Mouse (Mus musculus) embryo, embryonic 11.5 days (tissue): ENCODE data around the gene Pitpnm2.

ENCODE experiments used
- DNase-seq: peaks from one replicate; pipeline ENCODE4 v3.0.0-alpha.2; 2012; ENCODE audit warnings: low read depth, low spot score

Gene Pitpnm2

DNA sequence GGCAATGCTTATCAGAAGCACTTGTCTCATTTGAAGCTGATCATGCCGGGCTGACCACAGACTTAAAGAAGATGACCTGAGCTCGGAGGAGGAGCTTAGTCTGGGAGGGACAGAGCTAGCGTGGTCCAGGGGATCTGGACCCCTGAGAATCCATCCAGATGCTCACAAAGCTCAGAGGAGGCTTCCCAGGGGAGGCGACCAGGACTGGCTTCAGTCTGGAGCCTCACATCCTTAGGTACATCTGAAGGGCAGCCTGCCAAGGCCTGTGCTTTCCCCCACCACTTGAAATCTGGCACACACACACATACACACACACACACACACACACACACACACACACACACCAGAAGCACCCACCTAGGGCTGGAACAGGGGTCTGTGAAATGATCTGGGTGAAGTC lies 47.5 kb downstream of the Pitpnm2 start:
- no peak for DNase-seq

DNA sequence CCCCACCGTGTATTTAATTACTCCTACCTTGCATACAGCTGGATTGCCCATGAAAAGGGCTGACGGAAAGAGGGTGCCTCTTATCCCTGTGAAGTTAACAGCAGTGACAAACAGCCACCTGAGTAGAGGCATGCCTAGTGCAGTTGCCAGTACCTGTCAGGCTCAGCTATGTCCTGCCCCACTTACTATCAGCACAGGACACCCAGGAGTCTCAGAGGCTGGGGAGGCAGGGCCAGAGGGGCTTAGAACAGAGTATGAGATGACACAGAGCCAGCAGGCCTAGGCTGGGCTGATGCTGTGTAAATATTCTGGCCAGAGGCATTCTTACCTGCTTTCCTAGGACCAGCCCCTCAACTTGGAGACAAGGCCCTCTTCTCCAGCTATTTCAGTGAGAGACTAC lies 48.0 kb downstream of the Pitpnm2 start:
- no peak for DNase-seq

GRCm38 (mm10) chr5:124200844-124201243 lies 48.7 kb downstream of the Pitpnm2 start:
- DNase-seq = no peak

GRCm38 (mm10) chr5:124199168-124199567 lies 50.4 kb downstream of the Pitpnm2 start:
- no peak for DNase-seq

DNA sequence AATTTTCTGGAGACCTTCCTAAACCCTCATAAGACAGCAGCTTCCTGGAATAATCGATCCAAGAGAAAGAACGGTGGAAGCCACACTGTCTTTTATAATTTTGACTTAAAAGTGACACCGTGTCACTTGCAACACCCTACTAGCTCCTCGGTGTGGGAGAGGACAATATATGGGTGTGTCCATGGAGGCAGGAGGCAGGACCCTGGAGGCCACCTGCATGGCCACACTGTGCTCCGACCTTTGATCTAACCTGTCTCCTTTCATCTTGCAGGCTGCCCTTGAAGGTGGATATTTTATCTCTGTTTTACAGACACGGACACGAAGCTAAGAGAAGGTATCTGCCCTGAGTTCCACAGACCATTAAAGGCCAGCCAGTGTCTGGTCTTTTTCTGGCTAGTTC lies 51.1 kb downstream of the Pitpnm2 start:
- no peak for DNase-seq

GRCm38 (mm10) chr5:124196082-124196481 lies 53.5 kb downstream of the Pitpnm2 start:
- DNase-seq = no peak

DNA sequence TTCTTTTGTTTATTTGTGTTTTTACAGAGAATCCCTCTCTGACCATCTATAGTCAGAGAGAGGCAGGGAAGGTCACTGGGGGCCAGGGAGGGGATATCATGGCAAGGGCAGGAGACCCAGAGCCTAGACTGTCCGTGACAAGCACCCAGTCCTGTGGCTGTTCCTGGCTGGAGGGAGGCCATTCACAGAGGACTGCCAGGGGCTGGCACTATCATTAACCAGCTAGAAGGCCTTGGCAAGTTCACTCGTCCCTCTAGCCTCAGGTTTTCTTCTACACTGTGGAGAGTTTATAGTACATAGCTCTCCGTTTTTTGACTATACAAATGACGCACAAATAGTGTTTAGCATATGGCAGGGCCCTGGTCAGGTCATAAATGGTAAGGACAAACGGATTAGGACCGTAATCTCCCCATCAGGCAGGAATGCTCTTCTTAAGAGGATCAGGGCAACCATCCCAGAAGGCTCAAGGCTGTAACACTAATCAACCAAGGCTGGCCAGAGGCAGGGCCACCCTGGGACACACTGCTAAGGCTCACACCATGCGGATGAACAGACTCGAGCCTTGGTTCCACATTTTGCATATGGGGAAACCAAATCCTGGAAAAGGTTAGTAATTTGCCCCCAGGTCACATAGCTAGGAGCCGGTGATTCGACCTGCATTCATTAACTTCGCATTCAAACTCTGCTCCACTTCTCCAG lies 55.0 kb downstream of the Pitpnm2 start:
- no peak for DNase-seq

GRCm38 (mm10) chr5:124193286-124194112 lies 56.1 kb downstream of the Pitpnm2 start:
- no peak for DNase-seq

GRCm38 (mm10) chr5:124192726-124193285 lies 56.8 kb downstream of the Pitpnm2 start:
- no peak for DNase-seq

DNA sequence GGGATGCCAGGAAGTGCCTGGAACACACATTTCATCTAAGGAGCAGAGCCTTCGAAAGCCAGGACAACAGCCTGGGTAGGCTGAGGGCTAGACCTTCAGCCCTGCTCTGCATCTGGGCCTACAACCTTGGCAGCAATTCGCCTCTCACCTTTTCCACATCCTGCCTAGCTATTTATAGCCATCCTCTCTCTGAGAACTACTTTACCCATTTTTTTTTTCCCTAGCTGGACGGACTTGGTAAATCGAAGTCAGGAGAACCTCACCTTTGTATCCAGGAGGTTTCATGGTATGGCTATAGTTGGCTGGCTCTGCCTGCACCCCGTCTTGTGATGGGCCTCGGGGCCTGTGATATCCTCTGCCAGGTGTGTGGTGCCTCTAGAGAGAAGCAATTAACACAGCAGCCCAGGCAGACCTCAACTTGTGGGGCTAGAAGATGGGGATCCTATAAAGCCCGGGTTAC lies 57.3 kb downstream of the Pitpnm2 start:
- DNase-seq = no peak

GRCm38 (mm10) chr5:124190146-124190870 lies 59.3 kb downstream of the Pitpnm2 start:
- DNase-seq = no peak

GRCm38 (mm10) chr5:124189572-124189981 lies 60.0 kb downstream of the Pitpnm2 start:
- no peak for DNase-seq

GRCm38 (mm10) chr5:124187508-124188311 lies 61.9 kb downstream of the Pitpnm2 start:
- no peak for DNase-seq

DNA sequence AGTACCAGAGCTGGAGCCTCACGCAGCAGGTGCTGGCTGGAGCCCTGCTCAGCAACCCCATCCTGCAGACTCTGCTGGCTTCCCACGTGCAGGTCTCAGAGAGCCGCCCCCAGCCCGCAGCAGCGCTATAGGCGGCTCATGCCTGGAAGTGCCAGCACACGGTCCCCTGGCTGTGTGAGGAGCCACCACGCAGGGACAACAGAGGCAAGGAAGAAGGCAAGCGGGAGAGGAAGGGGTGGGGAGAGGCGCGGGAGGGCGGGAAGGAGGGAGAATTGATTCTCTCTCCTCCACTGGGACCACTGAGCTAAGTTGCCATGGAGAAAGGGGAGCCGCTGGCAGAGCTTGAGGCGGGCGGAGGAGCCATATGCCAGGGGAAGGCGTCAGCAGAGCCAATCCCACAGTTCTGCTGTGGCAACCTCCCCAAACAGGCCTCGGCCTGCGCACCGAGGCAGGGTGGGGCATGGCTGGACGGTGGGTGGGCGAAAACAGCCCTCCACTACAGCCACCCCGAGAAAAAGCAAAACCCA lies 62.5 kb downstream of the Pitpnm2 start:
- DNase-seq = no peak

- DNase-seq = no peak
Observed at GRCm38 (mm10) chr5:124186465-124186854, 63.1 kb downstream of the Pitpnm2 start.

DNA sequence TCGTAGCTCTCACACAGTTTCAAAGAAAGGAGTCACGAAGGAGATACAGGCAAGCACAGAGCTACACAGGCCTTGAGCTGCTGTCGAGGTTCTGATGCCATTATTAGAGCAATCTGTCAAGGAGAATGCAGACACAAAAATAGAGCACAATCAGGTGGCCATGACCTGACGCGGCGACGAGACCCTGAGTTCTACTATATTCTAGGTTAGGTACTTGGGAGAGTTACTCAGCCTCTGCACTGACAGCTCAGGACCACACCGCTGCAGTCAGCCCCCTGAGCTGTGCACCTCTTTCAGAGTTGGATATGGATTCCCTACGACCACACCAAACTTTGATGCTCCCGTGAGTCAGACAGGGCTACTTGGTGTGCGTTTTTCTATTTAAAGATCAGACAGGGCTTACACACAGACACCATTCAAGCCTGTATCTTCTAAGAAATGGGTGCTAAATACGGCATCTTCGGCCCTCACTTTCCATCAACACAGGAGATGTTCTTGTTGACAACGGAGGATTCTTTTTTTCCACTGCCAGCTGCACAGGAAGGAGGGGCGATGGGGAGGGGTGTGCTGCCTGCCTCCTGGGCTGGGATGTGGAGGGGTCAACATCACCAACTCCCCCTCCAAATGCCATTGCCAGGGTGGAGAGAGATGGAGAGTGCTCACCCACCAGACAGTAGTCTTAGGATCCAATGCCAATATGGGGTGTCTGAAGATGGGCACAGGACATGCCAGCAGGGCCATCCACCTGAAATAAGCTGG lies 63.7 kb downstream of the Pitpnm2 start:
- no peak for DNase-seq

DNA sequence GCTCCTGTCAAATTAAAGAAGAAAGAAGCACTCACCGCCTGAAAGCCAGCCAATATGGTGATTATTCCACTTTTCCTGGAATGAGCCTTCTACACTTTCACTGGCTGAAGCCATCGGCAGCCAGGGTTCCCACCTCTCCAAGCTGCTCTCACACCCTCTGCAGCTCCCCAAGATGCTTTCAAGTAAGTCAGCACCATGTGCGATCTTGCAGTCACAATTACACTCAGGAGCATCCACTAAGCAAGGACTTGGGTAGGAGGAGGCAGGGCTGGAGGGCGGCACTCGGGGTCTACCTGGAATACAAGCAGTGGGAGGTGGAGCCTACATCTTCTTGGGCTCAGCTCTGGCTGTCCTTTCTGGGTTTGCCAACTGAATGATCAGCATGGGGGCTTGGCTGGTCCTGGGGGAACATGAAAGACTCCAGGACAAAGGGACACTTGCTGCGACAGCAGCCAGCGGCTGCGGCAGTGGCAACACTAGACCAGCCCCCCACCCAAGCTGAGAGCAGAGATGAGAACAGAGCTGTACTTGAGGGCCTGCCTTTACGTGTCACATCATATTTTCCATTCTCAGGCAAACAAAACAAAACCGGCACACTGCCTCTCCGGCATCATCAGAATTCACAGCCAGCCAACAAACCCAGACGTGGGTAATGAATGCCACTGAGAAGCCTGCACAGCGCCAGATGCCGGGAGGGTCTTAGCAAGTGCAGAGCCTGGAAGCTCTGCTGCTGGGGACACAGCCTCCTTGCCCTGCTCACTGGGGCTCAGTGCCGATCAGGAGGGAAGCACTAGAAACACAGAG lies 64.5 kb downstream of the Pitpnm2 start:
- no peak for DNase-seq

DNA sequence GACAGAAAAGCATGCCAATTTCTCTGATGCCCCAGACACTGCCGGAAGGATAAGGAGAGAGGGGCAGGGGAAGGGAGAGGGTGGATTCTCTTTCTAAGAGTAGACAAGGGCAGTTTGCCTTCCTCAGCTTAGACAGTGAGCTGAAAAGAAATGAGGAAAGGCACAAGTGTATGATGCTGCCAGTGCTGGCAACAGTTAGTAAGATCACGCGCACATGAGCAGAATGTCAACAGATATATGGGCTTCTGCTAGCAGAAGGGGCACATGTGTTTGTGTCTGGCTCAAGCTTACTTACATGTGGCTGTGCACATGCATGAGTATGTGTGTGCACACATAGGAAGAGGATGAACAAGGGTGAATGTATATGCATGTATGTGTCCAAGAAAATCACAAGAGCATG lies 65.4 kb downstream of the Pitpnm2 start:
- no peak for DNase-seq

DNA sequence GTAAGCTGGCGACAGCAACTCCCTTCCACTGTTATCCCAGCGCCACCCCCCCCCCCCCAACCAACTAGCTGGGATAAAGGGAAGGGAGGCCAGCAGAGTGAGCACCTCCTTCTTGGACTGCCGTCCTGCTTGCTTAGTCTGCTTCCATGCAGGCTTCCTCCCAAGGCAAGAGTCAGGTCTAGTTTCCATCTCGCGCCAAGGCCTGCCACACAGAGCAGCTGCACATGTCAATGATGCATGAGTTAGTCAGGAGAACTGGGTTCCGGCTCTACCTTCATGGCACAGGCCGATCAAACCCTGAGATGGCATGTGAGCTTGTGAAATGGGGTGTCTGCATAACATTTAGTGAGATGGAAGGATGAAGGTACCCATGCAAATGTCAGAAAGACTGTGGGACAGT lies 66.9 kb downstream of the Pitpnm2 start:
- DNase-seq = no peak
